Mouse (Mus musculus) retina, adult 2 months (tissue): ENCODE measurements around the gene Mmadhc.

ENCODE experiments used
- DNase-seq: peaks from one replicate; pipeline ENCODE4 v3.0.0-alpha.2; 2012; ENCODE audit warnings: low read depth, low spot score

The Mmadhc gene

DNA sequence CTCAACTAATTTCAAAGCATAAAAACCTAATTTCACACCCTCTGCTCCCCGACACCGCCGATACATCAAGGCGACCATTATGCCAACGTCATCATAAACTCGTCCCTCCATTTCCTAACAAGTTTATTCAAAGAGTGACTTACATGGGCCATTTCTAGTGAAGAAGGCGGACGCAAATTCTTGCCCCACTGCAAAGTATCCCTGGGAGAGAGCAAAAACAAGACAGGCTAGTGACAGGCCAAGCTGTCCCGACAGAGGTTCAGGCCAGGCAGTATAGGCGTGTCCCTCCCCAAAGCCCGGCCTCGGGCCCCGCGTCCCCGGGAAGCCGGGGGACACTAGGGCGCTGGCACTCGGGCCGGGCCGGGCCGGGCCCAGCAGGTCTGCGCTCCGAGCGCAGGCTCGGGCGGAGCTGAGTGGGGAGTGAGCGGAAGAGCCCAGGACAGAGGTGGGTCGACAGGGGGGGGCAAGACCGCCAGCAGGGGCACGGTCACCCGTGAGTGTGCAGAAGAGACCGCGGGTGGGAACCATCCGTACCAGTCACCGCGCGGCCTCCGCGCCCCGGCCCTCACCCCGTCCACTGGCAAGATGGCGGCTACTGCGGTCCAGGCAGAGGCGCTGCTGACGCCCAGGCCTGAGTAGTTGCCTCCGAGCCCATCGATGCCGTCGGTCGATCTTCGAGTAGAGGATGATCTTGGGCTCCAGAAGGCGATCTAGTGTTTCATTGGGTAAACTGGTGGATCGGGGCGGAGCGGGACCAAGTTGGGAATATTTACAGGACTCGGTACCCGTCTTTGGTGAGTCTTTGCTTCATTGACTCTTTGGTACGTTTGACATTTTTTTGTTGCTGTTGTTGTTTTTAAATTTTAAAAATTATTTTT is at the start of gene Mmadhc:
Gene Mmadhc, minus strand, starts transcription at position 693 of the 878 bp plus-strand sequence.
- peak; percentile 82 for DNase-seq

DNA sequence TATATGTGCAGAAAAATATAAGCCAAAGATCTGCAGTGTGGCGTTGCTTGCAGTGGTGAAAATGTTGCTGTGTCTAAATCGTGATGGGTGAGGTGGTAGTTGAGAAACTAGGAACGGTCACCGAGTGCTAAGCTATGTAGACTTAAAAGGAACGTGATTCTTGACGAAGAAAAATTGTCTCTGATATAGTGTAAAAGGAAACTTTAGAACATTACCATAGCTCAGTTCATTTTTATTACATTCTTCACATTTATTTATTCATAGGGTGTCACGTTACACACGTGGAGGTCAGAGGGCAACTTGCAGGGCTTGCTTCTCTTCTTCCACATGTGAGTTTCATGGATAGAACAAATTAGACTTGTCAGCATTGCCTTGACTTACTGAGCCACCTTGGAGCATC is 47.0 kb upstream of the Mmadhc start:
- DNase-seq = no peak

DNA sequence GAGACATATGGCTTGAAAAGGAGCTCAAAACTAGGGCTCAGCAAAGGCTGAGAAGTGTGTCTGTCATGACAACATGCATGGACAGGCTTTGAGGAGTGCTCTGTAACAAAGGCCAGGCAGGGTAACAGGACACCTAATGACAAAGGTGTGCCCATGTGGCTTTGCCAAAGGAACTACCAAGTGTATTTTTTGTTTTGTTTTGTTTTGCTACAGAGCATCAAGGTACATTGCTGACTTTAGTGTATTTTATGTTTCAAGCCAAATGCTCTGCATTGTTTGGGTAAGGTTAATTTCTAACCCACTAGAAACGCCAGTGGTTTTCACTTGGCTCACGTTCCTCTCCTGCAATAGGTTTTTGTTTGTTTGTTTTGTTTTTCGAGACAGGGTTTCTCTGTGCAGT is 42.5 kb upstream of the Mmadhc start:
- no peak for DNase-seq

DNA sequence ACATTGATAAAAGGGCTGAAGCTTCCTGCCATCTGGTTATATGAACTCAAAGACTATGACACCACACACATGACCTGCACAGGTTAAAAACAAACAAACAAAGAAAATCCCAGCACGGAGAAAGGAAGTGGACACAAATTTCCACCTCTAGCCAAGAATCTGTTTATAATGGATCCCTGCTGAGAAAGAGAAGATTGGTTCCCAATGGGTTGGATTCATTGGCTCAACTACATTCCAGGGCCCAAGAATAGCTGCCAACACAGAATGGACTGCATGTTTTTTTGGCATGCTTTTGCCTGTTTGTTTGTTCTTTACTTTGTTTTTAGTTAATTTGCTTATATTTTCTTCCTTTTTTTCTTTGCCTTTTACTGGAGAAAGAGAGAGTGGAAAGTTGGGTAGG is 41.0 kb upstream of the Mmadhc start:
- DNase-seq = no peak

DNA sequence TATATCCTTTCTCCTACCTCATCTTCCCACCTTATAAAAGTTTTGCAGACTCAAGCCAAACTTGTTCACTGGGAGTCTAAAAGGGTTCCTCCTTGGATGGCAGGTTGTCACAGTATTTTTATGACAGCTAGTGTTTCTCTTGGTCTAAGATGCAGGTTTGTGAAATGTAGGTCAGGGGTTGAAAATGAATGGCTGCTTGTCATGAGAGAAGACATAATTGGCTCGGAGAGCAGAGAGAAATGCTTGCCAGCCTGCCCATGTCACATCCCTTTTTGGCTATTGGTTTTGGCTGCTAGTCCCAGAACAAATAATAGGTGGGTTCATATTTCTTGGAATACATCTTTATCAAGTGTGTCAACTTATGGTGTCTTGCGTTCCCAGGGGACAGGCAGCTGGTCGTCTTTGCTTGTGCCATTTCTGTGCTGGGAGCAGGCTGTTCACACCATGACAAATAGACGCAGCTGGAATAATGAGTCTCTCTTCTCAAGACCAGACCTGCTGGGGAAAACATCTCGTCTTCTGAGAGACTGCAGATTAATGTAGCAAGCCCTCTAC is 35.2 kb upstream of the Mmadhc start:
- DNase-seq = no peak

DNA sequence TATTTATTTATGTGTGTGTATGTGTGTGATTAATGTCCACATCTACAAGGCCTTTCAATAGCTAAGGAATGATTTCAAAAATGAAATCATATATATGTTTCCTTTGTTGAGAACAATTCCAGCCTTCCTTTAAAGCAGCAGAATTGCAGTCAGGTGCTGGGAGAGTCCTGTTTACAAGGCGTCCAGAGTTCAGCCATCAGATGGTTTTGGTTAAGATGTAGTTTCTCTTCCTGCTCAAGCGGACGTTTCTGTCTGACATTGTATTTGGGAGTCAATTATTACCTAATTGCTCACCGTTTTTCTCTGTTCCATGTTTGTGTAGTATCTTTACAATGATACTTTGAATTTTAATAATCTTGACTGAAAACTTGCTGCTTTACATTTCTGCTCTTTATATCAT is 31.6 kb upstream of the Mmadhc start:
- DNase-seq = no peak

DNA sequence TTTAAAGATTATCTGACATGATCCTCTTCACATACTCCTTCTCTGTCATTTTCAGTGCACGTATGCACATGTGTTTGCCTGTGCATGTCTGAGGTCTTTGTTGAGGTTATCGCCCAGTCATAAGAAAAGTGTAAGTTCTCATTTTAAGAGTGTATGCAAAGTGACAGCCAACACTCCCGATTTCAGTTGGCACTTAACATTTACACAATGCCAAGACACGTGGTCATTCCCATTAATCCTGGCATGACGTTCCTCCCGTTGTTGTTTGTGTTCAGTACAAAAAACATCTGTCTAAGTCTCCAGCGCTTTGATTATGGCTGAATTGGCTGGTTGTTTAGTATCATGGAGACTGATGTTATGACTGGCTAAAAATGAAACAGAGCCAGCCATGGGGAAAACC is 28.2 kb upstream of the Mmadhc start:
- DNase-seq = no peak

DNA sequence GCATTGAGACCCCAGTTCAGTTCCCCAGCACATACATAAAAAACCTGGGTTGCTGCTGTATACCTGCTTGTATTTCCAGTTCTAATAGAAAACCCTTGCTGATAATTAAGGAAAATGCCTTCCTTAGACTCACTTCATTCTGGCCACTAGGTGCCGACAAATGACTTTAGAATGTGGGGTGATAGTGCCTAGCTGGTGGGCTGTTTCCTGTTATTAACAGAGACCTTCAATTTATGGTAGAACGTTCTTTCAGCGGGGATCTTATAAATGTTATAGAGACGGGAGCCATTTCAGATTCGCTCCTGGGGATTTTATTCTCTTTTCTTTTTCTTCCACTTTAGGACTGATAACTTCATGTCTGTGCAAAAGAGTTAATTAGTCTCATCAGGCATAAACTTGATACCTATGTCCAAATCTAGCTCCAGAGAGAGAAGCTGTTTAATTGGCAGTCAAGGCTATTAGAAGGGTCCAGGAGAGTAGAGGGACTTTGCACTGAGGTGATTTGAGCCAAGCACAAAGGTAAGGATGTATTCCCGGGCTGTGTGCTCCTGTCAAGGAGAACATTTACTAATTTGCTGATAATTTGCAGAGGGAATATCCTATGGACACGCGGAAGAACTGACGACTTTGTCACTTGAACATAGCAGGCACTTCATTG is 10.2 kb upstream of the Mmadhc start:
- no peak for DNase-seq

DNA sequence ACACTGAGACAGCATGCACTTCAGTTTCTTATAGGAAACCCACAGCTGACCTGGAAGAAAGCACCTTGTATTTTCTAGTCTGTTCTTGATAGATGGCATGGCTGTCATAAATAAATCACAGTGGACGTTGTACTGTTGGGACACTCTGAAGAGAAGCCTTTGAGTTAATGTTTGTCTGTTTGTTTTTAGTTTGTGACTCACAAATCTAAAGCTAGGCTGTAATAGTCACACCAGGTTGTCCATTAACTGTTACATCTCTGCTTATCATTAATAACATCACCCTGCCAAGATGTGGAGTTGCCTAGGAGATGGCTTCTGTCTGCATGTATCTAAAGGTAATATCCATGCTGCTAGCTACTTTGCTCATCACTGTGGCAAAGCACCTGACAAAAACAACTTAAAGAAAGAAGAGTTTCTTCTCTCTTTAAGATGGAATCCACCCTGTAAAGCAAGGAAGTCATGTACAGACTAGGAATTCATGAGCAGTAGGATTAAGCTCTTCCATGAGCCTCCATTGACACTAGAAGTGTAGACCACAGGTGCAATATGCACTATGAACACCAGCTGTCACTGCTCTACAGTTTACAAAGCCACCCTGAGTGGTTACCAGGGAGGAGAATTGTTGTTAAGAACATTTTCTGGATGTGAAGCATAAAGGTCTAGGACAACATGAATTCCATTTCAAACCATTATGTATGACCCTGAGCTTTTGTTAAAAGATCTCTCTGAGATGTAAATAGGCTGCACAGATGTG is 8.4 kb upstream of the Mmadhc start:
- no peak for DNase-seq

DNA sequence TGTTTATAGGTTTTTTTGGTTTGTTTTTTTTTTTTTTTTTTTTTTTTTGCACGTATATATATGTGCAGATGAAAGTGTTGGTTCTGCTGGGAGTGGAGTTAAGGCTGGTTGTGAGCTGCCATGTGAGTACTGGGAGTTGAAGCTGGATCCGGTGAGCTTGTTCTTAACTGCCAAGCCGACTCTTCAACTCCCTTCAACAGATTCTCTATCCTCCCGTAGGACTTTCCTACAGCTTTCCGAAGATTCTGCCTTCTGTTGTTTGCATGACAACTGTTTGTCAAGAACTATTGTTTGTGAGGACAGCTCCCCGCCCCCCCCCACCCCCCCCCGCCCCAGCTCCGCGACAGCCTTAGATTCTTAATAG is 368 bp upstream of the Mmadhc start:
- DNase-seq = no peak

DNA sequence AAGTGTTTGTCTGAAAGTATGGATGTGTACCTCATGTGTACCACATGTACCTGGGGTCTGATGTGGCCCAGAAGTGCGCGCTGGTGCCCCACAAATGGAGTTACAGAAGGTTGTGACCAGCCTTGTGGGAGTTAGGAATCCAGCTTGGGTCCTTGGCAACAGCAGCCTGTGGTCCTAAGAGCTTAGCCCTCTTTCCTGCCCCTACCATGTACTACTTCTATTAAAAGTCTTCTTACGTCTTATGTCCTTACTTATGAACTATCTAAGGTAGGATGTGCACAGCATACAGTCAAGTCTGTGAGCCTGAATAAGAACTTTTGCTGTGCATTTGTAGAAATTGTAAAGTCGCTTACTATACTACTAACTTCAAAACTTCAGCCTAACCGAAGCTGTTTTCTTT is 1.0 kb downstream of the Mmadhc start:
- no peak for DNase-seq

DNA sequence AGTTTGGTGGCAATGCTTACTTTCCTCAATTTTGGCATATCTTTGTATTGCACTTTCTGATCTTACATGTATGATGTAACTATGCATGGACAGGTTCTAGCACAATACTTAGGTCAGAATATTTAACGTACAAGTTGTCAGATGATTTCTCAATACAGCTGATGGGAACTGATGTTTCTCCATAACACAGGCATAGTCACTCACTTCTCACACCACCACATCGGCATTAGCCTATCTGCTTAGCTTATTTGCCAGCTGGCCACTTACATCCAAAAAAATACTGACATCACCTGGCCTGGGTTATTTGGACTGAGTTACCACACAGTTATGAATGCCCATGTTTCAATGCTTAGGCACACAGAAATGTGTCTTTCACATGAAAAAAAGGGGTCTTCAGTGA is 2.5 kb downstream of the Mmadhc start:
- no peak for DNase-seq

DNA sequence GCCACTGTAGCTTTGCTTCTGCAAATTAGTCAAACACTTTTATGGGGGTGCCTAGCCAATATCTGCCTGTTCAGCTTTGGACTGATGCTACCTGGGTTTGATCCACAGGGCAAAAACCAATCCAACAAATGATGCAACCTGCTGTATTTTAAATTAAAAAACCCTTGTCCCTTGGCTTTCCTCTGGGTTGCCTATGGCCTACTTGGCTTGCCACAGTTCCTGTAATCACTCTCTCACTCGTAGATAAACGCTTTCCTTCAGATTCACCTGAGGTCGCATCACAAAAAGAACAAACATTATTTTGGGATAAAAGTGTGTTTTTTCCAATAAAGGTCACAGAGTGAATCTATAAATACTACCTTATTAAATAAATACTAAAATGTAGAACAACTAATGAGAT is 3.0 kb downstream of the Mmadhc start:
- DNase-seq = no peak

DNA sequence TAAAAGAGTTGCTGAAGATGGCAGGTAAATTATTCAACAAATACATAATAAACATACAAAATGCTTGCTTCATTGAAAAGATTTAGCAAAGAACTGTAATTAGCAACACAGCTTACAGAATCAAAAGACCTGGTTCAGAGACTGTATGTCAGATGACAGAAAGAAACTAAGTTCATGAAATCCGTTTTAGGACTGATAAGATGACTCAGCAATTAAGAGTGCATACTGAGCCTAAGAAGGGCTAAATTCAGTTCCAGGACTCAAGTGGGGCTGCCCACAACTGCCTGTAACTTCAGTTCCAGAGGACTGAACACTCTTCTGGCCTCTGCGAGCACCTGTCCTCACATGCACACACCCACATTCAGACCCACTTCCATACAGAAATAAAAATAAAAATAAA is 4.7 kb downstream of the Mmadhc start:
- no peak for DNase-seq

DNA sequence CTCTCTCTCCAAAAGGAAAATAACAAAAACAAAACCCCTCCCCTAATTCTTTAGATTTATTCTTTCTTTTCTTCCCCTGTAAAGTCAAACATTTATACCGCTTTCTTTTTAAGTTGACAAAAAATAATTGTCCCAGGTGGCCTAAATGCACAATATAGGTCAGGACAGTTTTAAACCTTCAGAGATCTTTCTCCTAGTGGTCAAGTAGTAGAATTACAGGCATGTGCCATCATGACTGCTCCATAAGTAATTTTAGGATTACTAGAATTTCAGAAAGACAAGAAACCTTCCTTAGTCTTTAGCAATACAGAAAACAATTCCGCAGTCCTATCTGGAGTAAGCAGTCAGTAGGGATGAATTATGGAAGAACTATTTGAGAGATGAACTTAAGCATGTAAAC is 5.8 kb downstream of the Mmadhc start:
- no peak for DNase-seq

DNA sequence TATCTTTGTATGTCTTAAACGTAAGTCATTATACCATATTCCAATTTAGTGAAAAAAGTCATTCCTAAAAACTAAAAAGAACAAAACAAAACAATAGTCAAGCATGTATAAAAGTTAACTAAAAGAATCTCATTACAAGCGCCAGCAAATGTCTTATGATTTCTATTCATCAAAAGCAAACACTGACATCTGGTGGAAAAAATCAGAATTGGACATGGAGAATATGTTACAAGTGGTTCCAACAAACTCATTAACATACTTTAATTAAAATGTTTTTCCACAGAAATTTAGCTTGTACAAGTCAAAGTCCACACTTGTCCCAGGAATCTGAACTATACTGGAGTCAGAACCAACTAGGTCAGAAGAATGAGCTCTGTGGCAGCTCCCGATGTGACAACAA is 11.8 kb downstream of the Mmadhc start:
- DNase-seq = no peak

DNA sequence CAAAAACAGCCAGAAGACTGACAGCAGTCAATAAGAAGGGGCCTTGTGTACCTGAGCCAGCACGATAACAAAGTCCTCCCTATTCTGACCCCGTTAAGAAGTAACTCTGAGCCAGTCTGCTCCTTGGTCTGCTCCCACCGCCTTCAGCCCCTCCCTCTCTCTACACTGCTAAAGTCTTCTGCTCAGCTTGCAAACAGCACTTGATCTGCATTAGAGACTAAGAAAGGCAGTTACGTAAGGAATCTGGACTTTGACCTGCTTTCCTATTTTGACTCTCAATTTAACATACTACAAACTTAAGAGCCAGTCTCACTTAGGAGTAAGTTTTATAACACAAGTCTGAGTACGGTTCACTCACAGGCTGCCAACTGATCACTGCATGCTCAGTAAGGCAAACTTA is 12.6 kb downstream of the Mmadhc start:
- no peak for DNase-seq

DNA sequence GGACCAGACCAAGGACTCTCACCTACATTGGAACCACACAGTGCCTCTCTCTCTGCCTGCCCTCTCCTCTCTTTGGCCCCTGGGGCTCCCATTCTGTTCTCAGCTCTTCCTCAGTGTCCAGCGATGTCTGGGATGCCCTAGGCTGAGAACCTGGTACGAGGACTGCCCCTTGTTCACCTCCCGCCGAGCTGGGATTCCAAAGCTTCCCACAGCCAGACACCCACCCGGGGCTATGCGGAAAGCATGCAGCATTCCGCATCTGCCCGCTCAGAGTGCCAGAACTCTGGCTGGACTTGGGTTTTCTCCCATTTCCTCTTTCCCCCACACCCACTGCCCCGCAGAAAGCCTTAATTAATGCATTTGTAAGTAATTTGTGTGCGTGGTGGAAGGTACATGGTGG is 19.9 kb downstream of the Mmadhc start:
- DNase-seq = no peak

DNA sequence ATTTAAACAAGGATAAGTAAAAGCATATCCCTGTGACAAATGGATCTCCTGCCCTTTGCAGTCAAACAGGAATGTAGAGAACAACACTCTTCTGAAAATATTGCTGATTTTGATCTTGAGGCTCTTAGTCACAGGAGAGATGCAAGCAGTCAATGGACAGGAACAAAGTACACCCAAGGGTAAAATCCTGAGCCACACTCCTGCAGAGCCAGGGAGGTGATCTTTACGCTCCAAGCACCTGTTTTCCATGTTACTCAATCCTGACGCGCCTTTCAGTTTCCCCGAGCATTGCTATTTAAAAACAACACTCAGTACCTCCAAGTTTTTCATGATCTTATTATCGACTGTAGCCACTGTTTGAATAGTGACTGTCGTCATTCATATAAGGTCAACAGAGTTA is 23.2 kb downstream of the Mmadhc start:
- no peak for DNase-seq

DNA sequence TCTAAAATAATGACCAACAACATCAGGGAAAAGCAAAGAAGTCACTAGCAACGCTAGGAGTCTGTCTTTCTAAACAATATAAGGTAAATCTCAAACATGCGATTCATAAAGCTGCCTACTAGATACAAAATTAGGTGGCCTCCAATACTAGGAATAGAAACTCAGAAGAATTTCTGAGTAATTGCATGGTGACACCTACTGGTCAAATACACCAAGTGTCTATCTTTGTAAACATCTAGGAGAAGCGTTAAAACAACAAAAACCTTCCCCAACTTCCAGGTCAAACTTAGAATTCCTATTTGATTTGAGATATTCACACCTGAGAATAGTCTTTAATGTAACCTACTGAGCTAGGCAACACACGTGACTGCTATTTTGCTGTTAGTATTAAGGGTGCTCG is 24.4 kb downstream of the Mmadhc start:
- DNase-seq = no peak

DNA sequence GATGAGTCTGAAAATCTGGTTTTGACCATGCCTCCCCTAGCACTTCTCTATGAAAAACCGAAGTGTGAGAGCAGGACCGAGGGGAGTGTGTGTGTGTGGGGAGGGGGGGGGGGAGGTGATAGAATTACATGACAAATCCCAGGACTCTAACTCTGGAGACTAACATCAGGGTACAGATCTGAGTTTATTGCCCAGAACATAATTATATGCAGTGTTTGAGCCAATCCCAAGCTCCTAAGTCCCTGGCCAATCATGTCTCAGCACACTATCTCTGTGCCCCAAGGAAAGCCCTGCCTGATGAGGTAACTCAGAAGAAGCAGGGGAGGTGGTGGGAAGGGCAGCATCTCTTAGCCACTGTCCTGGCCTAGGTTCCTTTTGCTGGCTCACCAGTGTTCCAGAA is 28.1 kb downstream of the Mmadhc start:
- DNase-seq = no peak

DNA sequence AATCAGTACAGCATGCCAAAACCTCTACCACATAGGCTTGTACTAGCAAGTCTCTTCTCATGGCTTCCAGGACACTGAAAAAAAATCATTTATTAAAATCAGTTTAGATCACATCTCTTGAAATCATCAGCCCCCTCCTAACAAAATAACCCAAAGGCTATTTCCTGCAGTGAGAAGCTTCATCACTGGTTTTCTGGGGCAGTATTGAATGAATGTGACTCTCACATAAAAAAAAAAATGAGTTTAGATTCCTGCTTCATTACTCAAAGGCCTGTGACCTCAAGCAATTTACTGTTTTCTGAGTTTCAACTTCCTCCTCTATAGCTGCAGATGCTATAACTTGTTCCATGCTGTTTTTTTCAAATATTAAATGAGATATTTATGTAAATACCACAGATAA is 29.6 kb downstream of the Mmadhc start:
- DNase-seq = no peak
